Mouse (Mus musculus): ENCODE data around the gene Gnb1. TPM values are rescaled to one million over a fixed set of nuclear protein-coding genes. Genes with fewer than 3 reads are reported as not detected.
"Not testable (repeated sequence)": the region's sequence is repeated elsewhere in the genome, so short reads cannot be mapped to it uniquely, and the experiment has no call there.

Gene Gnb1
- total and polyA plus RNA-seq, 3 experiments: 78.1 to 489 TPM; not detected in 1

DNA sequence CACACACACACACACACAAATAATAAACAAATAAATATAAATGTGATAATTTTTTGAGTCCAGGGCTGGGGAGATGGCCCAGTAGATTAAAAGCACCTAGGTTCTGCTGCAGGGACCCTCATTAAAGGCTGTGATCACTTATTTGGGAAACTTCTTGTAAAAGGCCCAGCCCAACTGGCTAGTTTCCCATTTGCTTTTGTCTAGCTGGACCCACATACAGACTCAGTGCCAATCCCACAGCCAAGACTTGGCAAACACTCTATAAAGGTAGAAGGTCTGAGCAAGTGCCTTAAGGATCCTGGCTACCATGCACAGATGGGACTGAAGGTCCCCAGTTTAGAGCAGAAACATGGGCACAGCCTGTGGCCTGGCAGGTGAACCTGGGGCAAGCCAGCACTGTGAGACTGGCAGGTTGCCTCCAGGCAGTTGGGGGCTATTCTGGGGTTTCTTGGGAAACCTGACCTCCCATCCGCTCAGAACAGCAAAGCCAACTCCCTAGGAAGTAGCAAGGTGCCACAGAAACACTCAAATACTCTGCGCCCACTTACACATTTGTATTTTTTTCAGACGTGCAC lies 18.4 kb upstream of the Gnb1 start:
- Histone ChIP-seq H3K27me3 (ENCODE audit: control insufficient read depth in 1 of 2, insufficient read depth in 2 of 2, low read length in 2 of 2) (no peaks in the 10 kb centered on the region; a peak in 1 of 4 replicates), H3K79me2 (ENCODE audit: control insufficient read depth, insufficient read depth, low read length, poor library complexity) (no peaks in the 10 kb centered on the region), H3K4me1 (ENCODE audit: control insufficient read depth in 1 of 2, insufficient read depth in 2 of 2, low read length in 2 of 2) (0 out of 4 replicates have a peak, but pooled peaks cover 0 to 3% of the 10 kb centered on the region in 2 experiments), H3K4me3 (ENCODE audit: control insufficient read depth in 1 of 2, insufficient read depth in 1 of 2, low read depth in 2 of 2, low read length in 2 of 2) (no peak overlapping the region), H3K9ac (ENCODE audit: control insufficient read depth, low read depth, low read length, poor library complexity, severe bottlenecking) (no peak overlapping the region), H3K9me3 (replicated peaks; ENCODE audit: insufficient read depth, low read length) (no peaks in the 10 kb centered on the region), H3K36me3 (ENCODE audit: control insufficient read depth in 1 of 2, insufficient read depth in 2 of 2, low read length in 2 of 2) (no peaks in the 10 kb centered on the region), H3K27ac (ENCODE audit: control insufficient read depth, low read depth, low read length) (no peak overlapping the region)
- TF ChIP-seq GABPA (IDR thresholded peaks at IDR 0.05; ENCODE audit: low read depth, low read length) (no peak), CHD2 (IDR thresholded peaks at IDR 0.05; ENCODE audit: low read length) (no peak), ELF1 (IDR thresholded peaks at IDR 0.05; ENCODE audit: low read depth, low read length) (no peak), MEF2A (IDR thresholded peaks at IDR 0.05; ENCODE audit: extremely low read depth, insufficient replicate concordance, low read depth, low read length, poor library complexity, severe bottlenecking) (no peak), KAT2A (conservative IDR thresholded peaks at IDR 0.05; ENCODE audit: low read depth, low read length) (no peak), MXI1 (IDR thresholded peaks at IDR 0.05; ENCODE audit: low read depth, low read length) (no peak)
- no peak for DNase-seq (ENCODE audit: low read depth, low spot score)

GRCm38 (mm10) chr4:155473319-155473718 lies 17.8 kb upstream of the Gnb1 start:
- Histone ChIP-seq H3K4me1 (ENCODE audit: control insufficient read depth in 1 of 2, insufficient read depth in 2 of 2, low read length in 2 of 2) (0 out of 4 replicates have a peak, but pooled peaks cover 0 to 3% of the 10 kb centered on the region in 2 experiments), H3K27ac (ENCODE audit: control insufficient read depth, low read depth, low read length) (no peak overlapping the region), H3K27me3 (ENCODE audit: control insufficient read depth in 1 of 2, insufficient read depth in 2 of 2, low read length in 2 of 2) (no peaks in the 10 kb centered on the region; a peak in 1 of 4 replicates), H3K4me3 (ENCODE audit: control insufficient read depth in 1 of 2, insufficient read depth in 1 of 2, low read depth in 2 of 2, low read length in 2 of 2) (no peak overlapping the region), H3K9ac (ENCODE audit: control insufficient read depth, low read depth, low read length, poor library complexity, severe bottlenecking) (no peak overlapping the region), H3K9me3 (replicated peaks; ENCODE audit: insufficient read depth, low read length) (no peaks in the 10 kb centered on the region), H3K36me3 (ENCODE audit: control insufficient read depth in 1 of 2, insufficient read depth in 2 of 2, low read length in 2 of 2) (no peaks in the 10 kb centered on the region), H3K79me2 (ENCODE audit: control insufficient read depth, insufficient read depth, low read length, poor library complexity) (no peaks in the 10 kb centered on the region)
- no peak for DNase-seq (ENCODE audit: low read depth, low spot score)
- TF ChIP-seq MAFK (IDR thresholded peaks at IDR 0.05; ENCODE audit: borderline replicate concordance, low read depth, low read length): no peak
- no peak for TF ChIP-seq ETS1 (IDR thresholded peaks at IDR 0.05; ENCODE audit: low read depth, low read length)
- TF ChIP-seq ZKSCAN1 (IDR thresholded peaks at IDR 0.05; ENCODE audit: low read depth, low read length): no peak
- no peak for TF ChIP-seq CTCF (IDR thresholded peaks at IDR 0.05 in 2 of 3, conservative IDR thresholded peaks at IDR 0.05 in 1 of 3; ENCODE audit: control insufficient read depth in 1 of 3, insufficient read depth in 1 of 3, low read depth in 2 of 3, low read length in 3 of 3, poor library complexity in 1 of 3, severe bottlenecking in 1 of 3)
- no peak for TF ChIP-seq NELFE (IDR thresholded peaks at IDR 0.05; ENCODE audit: low read depth, low read length)
- no peak for TF ChIP-seq MXI1 (IDR thresholded peaks at IDR 0.05; ENCODE audit: low read depth, low read length)
- TF ChIP-seq SMC3 (IDR thresholded peaks at IDR 0.05; ENCODE audit: low read depth, low read length): no peak
- TF ChIP-seq ZC3H11A (IDR thresholded peaks at IDR 0.05; ENCODE audit: low read depth, low read length): no peak
- TF ChIP-seq RAD21 (IDR thresholded peaks at IDR 0.05; ENCODE audit: low read depth, low read length): no peak
- no peak for TF ChIP-seq POLR2A (IDR thresholded peaks at IDR 0.05; ENCODE audit: control insufficient read depth in 1 of 2, insufficient read depth in 1 of 2, low read depth in 1 of 2, low read length in 2 of 2, poor library complexity in 1 of 2)
- no peak for TF ChIP-seq USF2 (IDR thresholded peaks at IDR 0.05; ENCODE audit: borderline replicate concordance in 1 of 2, insufficient read depth in 1 of 2, low read depth in 1 of 2, low read length in 2 of 2)
- TF ChIP-seq ZNF384 (IDR thresholded peaks at IDR 0.05; ENCODE audit: low read depth, low read length): no peak
- TF ChIP-seq KAT2A (conservative IDR thresholded peaks at IDR 0.05; ENCODE audit: low read depth, low read length): no peak
- TF ChIP-seq SIN3A (IDR thresholded peaks at IDR 0.05; ENCODE audit: low read length): no peak
- TF ChIP-seq EP300 (IDR thresholded peaks at IDR 0.05; ENCODE audit: low read depth in 1 of 2, low read length in 2 of 2): no peak

DNA sequence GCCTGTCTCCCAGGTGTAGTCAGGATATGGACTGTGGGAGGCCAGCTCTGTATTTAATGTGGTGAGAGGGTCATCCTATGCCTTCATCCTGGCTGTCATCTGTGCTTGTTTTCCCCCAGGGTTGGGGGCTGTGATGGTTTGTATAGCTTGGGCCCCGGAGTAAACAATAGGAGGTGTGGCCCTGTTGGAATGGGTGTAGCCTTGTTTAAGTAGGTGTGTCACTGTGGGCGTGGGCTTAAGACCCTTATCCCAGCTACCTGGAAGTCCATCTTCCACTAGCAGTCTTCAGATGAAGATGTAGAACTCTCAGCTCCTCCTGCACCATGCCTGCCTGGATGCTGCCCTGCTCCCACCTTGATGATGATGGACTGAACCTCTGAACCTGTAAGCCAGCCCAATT lies 17.4 kb upstream of the Gnb1 start:
- H3K27ac ChIP-seq (ENCODE audit: control insufficient read depth, low read depth, low read length); H3K36me3 ChIP-seq (ENCODE audit: control insufficient read depth in 1 of 2, insufficient read depth in 2 of 2, low read length in 2 of 2); H3K4me3 ChIP-seq (ENCODE audit: control insufficient read depth in 1 of 2, insufficient read depth in 1 of 2, low read depth in 2 of 2, low read length in 2 of 2); H3K9ac ChIP-seq (ENCODE audit: control insufficient read depth, low read depth, low read length, poor library complexity, severe bottlenecking); H3K9me3 ChIP-seq (replicated peaks; ENCODE audit: insufficient read depth, low read length); H3K4me1 ChIP-seq (ENCODE audit: control insufficient read depth in 1 of 2, insufficient read depth in 2 of 2, low read length in 2 of 2); H3K27me3 ChIP-seq (ENCODE audit: control insufficient read depth in 1 of 2, insufficient read depth in 2 of 2, low read length in 2 of 2); DNase-seq (ENCODE audit: low read depth, low spot score); H3K79me2 ChIP-seq (ENCODE audit: control insufficient read depth, insufficient read depth, low read length, poor library complexity): not testable (repeated sequence)

All from MEL (cell line).